8 mouse cellular contexts compared by ENCODE assay signal in the genomic region with DNA sequence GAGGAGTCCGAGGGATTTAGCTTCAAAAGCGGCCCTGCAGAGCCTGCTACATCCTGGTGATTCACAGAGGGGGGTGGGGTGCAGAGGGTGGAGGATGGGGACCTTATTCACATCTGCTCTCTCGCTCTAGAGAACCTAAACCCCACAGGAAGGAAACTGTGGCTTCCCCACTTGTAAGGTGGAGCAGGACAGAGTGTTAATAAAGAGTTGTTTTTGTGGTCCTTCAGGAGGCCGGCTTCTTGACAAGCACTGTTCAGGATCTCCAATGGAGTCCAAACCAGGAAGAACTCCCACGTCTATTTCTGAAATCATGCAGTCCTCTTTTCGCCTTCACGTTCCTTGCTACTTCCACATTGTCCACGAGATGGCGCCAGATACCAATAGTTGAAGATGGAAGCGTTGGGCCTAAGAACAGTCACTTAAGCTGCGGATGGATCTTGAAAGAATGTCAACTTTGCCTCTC. TPM values are rescaled to one million over a fixed set of nuclear protein-coding genes. Genes with fewer than 3 reads are reported as not detected.
DNase-seq lines count a peak whose midpoint lies in the region; ATAC-seq lines count a peak whose summit lies in the region.

No protein-coding gene starts in this region.

- no peaks in the 10 kb centered on the region for H3K9me3 ChIP-seq in hindbrain, embryonic 12.5 days (replicated peaks)

- no peak overlapping the region for H3K9ac ChIP-seq in hindbrain, embryonic 12.5 days

- H3K27ac ChIP-seq in hindbrain, embryonic 12.5 days: no peak overlapping the region

- no peaks in the 10 kb centered on the region for H3K27me3 ChIP-seq in hindbrain, embryonic 12.5 days

- H3K4me2 ChIP-seq in hindbrain, embryonic 12.5 days (replicated peaks): no peak overlapping the region

- WGBS in hindbrain, embryonic 12.5 days: 12% methylated on average over 11 of the region's 11 CpGs

- H3K4me3 ChIP-seq in hindbrain, embryonic 12.5 days: no peak overlapping the region

- DNase-seq in Muller cell, postnatal 12 days (ENCODE audit: inconsistent ontology term): peak; percentile 70
- DNase-seq in cerebellum, adult 8-10 months: peak; percentile 75
- DNase-seq in frontal cortex, adult 2 months (ENCODE audit: extremely low spot score in 1 of 2, low spot score in 1 of 2): peak; percentile 63 to 97
- peak; percentile 84 to 97 for DNase-seq in layer of hippocampus, postnatal 25 days (ENCODE audit: extremely low spot score in 1 of 2, low spot score in 1 of 2)
- DNase-seq in right cerebral cortex, postnatal 10 days (ENCODE audit: low spot score in 2 of 2): peak; percentile 86 to 93
- peak; percentile 82 for DNase-seq in urinary bladder, postnatal 14 days (ENCODE audit: low spot score)

- H3K36me3 ChIP-seq in hindbrain, embryonic 12.5 days: no peaks in the 10 kb centered on the region

- no peaks in the 10 kb centered on the region for H3K4me1 ChIP-seq in hindbrain, embryonic 12.5 days

- peak; percentile 32; the same call in 1 of the 2 replicates for ATAC-seq in hindbrain, embryonic 12.5 days (ENCODE audit: low FRiP score)
- peak; percentile 84 for ATAC-seq in megakaryocyte, adult 5-6 weeks (ENCODE audit: poor library complexity, severe bottlenecking)

RNA-seq across cellular contexts. Expression of a gene that starts 3.0 kb away (rescaled TPM):
- not detected in 2 replicates for polyA plus RNA-seq in frontal cortex, adult 2 months (2012; rRNA removed)
- polyA plus RNA-seq in hindbrain, embryonic 12.5 days (2016; fragmentation: Nextera tagmentation; extraction: Ambion mirVana): not detected in 2 replicates
- total RNA-seq in layer of hippocampus, postnatal 25 days (2021): not detected
- not detected in 2 replicates for total RNA-seq in megakaryocyte, adult 5-6 weeks (2015)
- total RNA-seq in megakaryocyte, adult 5-6 weeks (2017): not detected in 2 replicates

RNA-seq across cellular contexts. Expression of a gene that starts 6.1 kb away (rescaled TPM):
- 0.14 and 0.42 TPM in 2 replicates for polyA plus RNA-seq in frontal cortex, adult 2 months (2012; rRNA removed)
- polyA plus RNA-seq in hindbrain, embryonic 12.5 days (2016; fragmentation: Nextera tagmentation; extraction: Ambion mirVana): not detected in 2 replicates
- total RNA-seq in layer of hippocampus, postnatal 25 days (2021): under 1 TPM in 1 of 2 experiments, not detected in 1; 0.07 TPM
- total RNA-seq in megakaryocyte, adult 5-6 weeks (2015): not detected in 2 replicates
- not detected in 2 replicates for total RNA-seq in megakaryocyte, adult 5-6 weeks (2017)

RNA-seq across cellular contexts. Expression of a gene that starts 11.8 kb away (rescaled TPM):
- 0.27 and 0.30 TPM in 2 replicates for polyA plus RNA-seq in frontal cortex, adult 2 months (2012; rRNA removed)
- polyA plus RNA-seq in hindbrain, embryonic 12.5 days (2016; fragmentation: Nextera tagmentation; extraction: Ambion mirVana): not detected in 2 replicates
- not detected for total RNA-seq in layer of hippocampus, postnatal 25 days (2021)
- total RNA-seq in megakaryocyte, adult 5-6 weeks (2015): 0.25 and 0.74 TPM in 2 replicates
- not detected in 2 replicates for total RNA-seq in megakaryocyte, adult 5-6 weeks (2017)

RNA-seq across cellular contexts. Expression of a gene that starts 45.3 kb away (rescaled TPM):
- 117 and 121 TPM in 2 replicates for polyA plus RNA-seq in frontal cortex, adult 2 months (2012; rRNA removed)
- 157 and 177 TPM in 2 replicates for polyA plus RNA-seq in hindbrain, embryonic 12.5 days (2016; fragmentation: Nextera tagmentation; extraction: Ambion mirVana)
- total RNA-seq in layer of hippocampus, postnatal 25 days (2021): 10 to 100 TPM; 54.9 to 69.3 TPM
- 194 and 214 TPM in 2 replicates for total RNA-seq in megakaryocyte, adult 5-6 weeks (2015)
- total RNA-seq in megakaryocyte, adult 5-6 weeks (2017): 72.6 and 72.9 TPM in 2 replicates

RNA-seq across cellular contexts. Expression of a gene that starts 50.5 kb away (rescaled TPM):
- 0.04 and 0.13 TPM in 2 replicates for polyA plus RNA-seq in frontal cortex, adult 2 months (2012; rRNA removed)
- polyA plus RNA-seq in hindbrain, embryonic 12.5 days (2016; fragmentation: Nextera tagmentation; extraction: Ambion mirVana): not detected in 2 replicates
- not detected for total RNA-seq in layer of hippocampus, postnatal 25 days (2021)
- total RNA-seq in megakaryocyte, adult 5-6 weeks (2015): not detected in 2 replicates
- not detected in 2 replicates for total RNA-seq in megakaryocyte, adult 5-6 weeks (2017)
